Mouse (Mus musculus): ENCODE results near the gene Tmem221. TPM values are rescaled to one million over a fixed set of nuclear protein-coding genes. Genes with fewer than 3 reads are reported as not detected.
A peak's percentile ranks its signal among the peaks of the same experiment; 100 is the strongest.

Gene Tmem221
- polyA plus RNA-seq, 1 experiment from 2014 or later: 0.15 TPM

- no peak; the same call in 1 of the 2 replicates for ATAC-seq (replicated peaks; ENCODE audit: low FRiP score)
- H3K9me3 ChIP-seq (ENCODE audit: control insufficient read depth, low read length): peaks cover 4% of the 10 kb centered on the region
- no peak overlapping the region for H3K4me3 ChIP-seq (ENCODE audit: low read depth, low read length)
- no peak overlapping the region for H3K4me2 ChIP-seq (ENCODE audit: low read depth, low read length, severe bottlenecking)
- no peaks in the 10 kb centered on the region for H3K36me3 ChIP-seq (ENCODE audit: control insufficient read depth, insufficient read depth, low read length)
- peaks cover 61% of the 10 kb centered on the region for H3K27me3 ChIP-seq (ENCODE audit: control insufficient read depth, insufficient read depth, low read length)
- DNase-seq (ENCODE audit: low spot score): peak; percentile 90
- H3K4me1 ChIP-seq (replicated peaks; ENCODE audit: control insufficient read depth, insufficient read depth, low read length): peaks cover 9% of the 10 kb centered on the region; the same call in 1 of the 2 replicates
- no peak overlapping the region for H3K27ac ChIP-seq (ENCODE audit: low read depth, low read length)
- 3% methylated on average over 15 of the region's 15 CpGs for WGBS
- no peak overlapping the region for H3K9ac ChIP-seq (ENCODE audit: low read length)
Observed at GRCm38 (mm10) chr8:71561401-71561800, 2.7 kb upstream of the Tmem221 start.

- Histone ChIP-seq H3K9me3 (ENCODE audit: control insufficient read depth, low read length) (peaks cover 4% of the 10 kb centered on the region), H3K9ac (ENCODE audit: low read length) (no peak overlapping the region), H3K4me3 (ENCODE audit: low read depth, low read length) (no peak overlapping the region), H3K27ac (ENCODE audit: low read depth, low read length) (no peak overlapping the region), H3K4me2 (ENCODE audit: low read depth, low read length, severe bottlenecking) (no peak overlapping the region), H3K27me3 (ENCODE audit: control insufficient read depth, insufficient read depth, low read length) (peaks cover 61% of the 10 kb centered on the region), H3K4me1 (replicated peaks; ENCODE audit: control insufficient read depth, insufficient read depth, low read length) (peaks cover 9% of the 10 kb centered on the region; the same call in 1 of the 2 replicates), H3K36me3 (ENCODE audit: control insufficient read depth, insufficient read depth, low read length) (no peaks in the 10 kb centered on the region)
- ATAC-seq (replicated peaks; ENCODE audit: low FRiP score): no peak
- WGBS: 87% methylated on average over 5 of the region's 5 CpGs
- no peak for DNase-seq (ENCODE audit: low spot score)
Observed at GRCm38 (mm10) chr8:71560765-71561164, 2.1 kb upstream of the Tmem221 start.

GRCm38 (mm10) chr8:71560071-71560470 is 1.4 kb upstream of the Tmem221 start:
- peaks cover 61% of the 10 kb centered on the region for H3K27me3 ChIP-seq (ENCODE audit: control insufficient read depth, insufficient read depth, low read length)
- 80% methylated on average over 3 of the region's 3 CpGs for WGBS

GRCm38 (mm10) chr8:71558958-71559690 is 453 bp upstream of the Tmem221 start:
- peaks cover 61% of the 10 kb centered on the region for H3K27me3 ChIP-seq (ENCODE audit: control insufficient read depth, insufficient read depth, low read length)
- peak overlapping the region; percentile 29; the same call in 1 of the 2 replicates for H3K9ac ChIP-seq (ENCODE audit: low read length)
- peaks cover 9% of the 10 kb centered on the region; the same call in 1 of the 2 replicates for H3K4me1 ChIP-seq (replicated peaks; ENCODE audit: control insufficient read depth, insufficient read depth, low read length)
- no peak overlapping the region for H3K27ac ChIP-seq (ENCODE audit: low read depth, low read length)
- H3K9me3 ChIP-seq (ENCODE audit: control insufficient read depth, low read length): peaks cover 2% of the 10 kb centered on the region
- H3K4me3 ChIP-seq (ENCODE audit: low read depth, low read length): peak overlapping the region; percentile 25
- DNase-seq (ENCODE audit: low spot score) (peak; percentile 70), ATAC-seq (replicated peaks; ENCODE audit: low FRiP score) (peak; percentile 50; the same call in 1 of the 2 replicates)
- peak overlapping the region; percentile 48 for H3K4me2 ChIP-seq (ENCODE audit: low read depth, low read length, severe bottlenecking)
- 2% methylated on average over 24 of the region's 24 CpGs for WGBS
- H3K36me3 ChIP-seq (ENCODE audit: control insufficient read depth, insufficient read depth, low read length): no peaks in the 10 kb centered on the region

More at GRCm38 (mm10) chr8:71560071-71560470, 1.4 kb upstream of the Tmem221 start:
- Histone ChIP-seq H3K9ac (ENCODE audit: low read length) (no peak overlapping the region), H3K4me3 (ENCODE audit: low read depth, low read length) (no peak overlapping the region), H3K9me3 (ENCODE audit: control insufficient read depth, low read length) (peaks cover 4% of the 10 kb centered on the region), H3K4me2 (ENCODE audit: low read depth, low read length, severe bottlenecking) (no peak overlapping the region), H3K4me1 (replicated peaks; ENCODE audit: control insufficient read depth, insufficient read depth, low read length) (peaks cover 9% of the 10 kb centered on the region; the same call in 1 of the 2 replicates), H3K27ac (ENCODE audit: low read depth, low read length) (no peak overlapping the region), H3K36me3 (ENCODE audit: control insufficient read depth, insufficient read depth, low read length) (no peaks in the 10 kb centered on the region)
- no peak for ATAC-seq (replicated peaks; ENCODE audit: low FRiP score)
- DNase-seq (ENCODE audit: low spot score): no peak

GRCm38 (mm10) chr8:71554644-71555043 is 4.0 kb downstream of the Tmem221 start:
- Histone ChIP-seq H3K4me2 (ENCODE audit: low read depth, low read length, severe bottlenecking) (no peak overlapping the region), H3K4me3 (ENCODE audit: low read depth, low read length) (no peak overlapping the region), H3K36me3 (ENCODE audit: control insufficient read depth, insufficient read depth, low read length) (no peaks in the 10 kb centered on the region), H3K27ac (ENCODE audit: low read depth, low read length) (no peak overlapping the region), H3K27me3 (ENCODE audit: control insufficient read depth, insufficient read depth, low read length) (peaks cover 31% of the 10 kb centered on the region), H3K4me1 (replicated peaks; ENCODE audit: control insufficient read depth, insufficient read depth, low read length) (0 out of 2 replicates have a peak, but pooled peaks cover 7% of the 10 kb centered on the region), H3K9me3 (ENCODE audit: control insufficient read depth, low read length) (no peaks in the 10 kb centered on the region), H3K9ac (ENCODE audit: low read length) (no peak overlapping the region)
- DNase-seq (ENCODE audit: low spot score): no peak
- 90% methylated on average over 2 of the region's 2 CpGs for WGBS
- no peak for ATAC-seq (replicated peaks; ENCODE audit: low FRiP score)

- ATAC-seq (replicated peaks; ENCODE audit: low FRiP score): no peak
- no peak for DNase-seq (ENCODE audit: low spot score)
- Histone ChIP-seq H3K4me1 (replicated peaks; ENCODE audit: control insufficient read depth, insufficient read depth, low read length) (0 out of 2 replicates have a peak, but pooled peaks cover 6% of the 10 kb centered on the region), H3K9me3 (ENCODE audit: control insufficient read depth, low read length) (no peaks in the 10 kb centered on the region), H3K4me2 (ENCODE audit: low read depth, low read length, severe bottlenecking) (no peak overlapping the region), H3K36me3 (ENCODE audit: control insufficient read depth, insufficient read depth, low read length) (no peaks in the 10 kb centered on the region), H3K27ac (ENCODE audit: low read depth, low read length) (no peak overlapping the region), H3K9ac (ENCODE audit: low read length) (no peak overlapping the region), H3K4me3 (ENCODE audit: low read depth, low read length) (no peak overlapping the region), H3K27me3 (ENCODE audit: control insufficient read depth, insufficient read depth, low read length) (peaks cover 24% of the 10 kb centered on the region)
- 74% methylated on average over 6 of the region's 6 CpGs for WGBS
Observed at GRCm38 (mm10) chr8:71554001-71554400, 4.7 kb downstream of the Tmem221 start.

GRCm38 (mm10) chr8:71552770-71553169 is 5.9 kb downstream of the Tmem221 start:
- ATAC-seq (replicated peaks; ENCODE audit: low FRiP score) (no peak), DNase-seq (ENCODE audit: low spot score) (no peak)
- no peaks in the 10 kb centered on the region for H3K4me1 ChIP-seq (replicated peaks; ENCODE audit: control insufficient read depth, insufficient read depth, low read length)
- H3K27ac ChIP-seq (ENCODE audit: low read depth, low read length): no peak overlapping the region
- H3K36me3 ChIP-seq (ENCODE audit: control insufficient read depth, insufficient read depth, low read length): no peaks in the 10 kb centered on the region; the same call in 1 of the 2 replicates
- H3K9me3 ChIP-seq (ENCODE audit: control insufficient read depth, low read length): no peaks in the 10 kb centered on the region
- H3K4me3 ChIP-seq (ENCODE audit: low read depth, low read length): no peak overlapping the region
- WGBS: 79% methylated on average over 6 of the region's 6 CpGs
- H3K9ac ChIP-seq (ENCODE audit: low read length): no peak overlapping the region
- no peak overlapping the region for H3K4me2 ChIP-seq (ENCODE audit: low read depth, low read length, severe bottlenecking)
- H3K27me3 ChIP-seq (ENCODE audit: control insufficient read depth, insufficient read depth, low read length): peaks cover 12% of the 10 kb centered on the region

GRCm38 (mm10) chr8:71550754-71551153 is 7.9 kb downstream of the Tmem221 start:
- H3K27ac ChIP-seq (ENCODE audit: low read depth, low read length): no peak overlapping the region
- H3K9ac ChIP-seq (ENCODE audit: low read length): no peak overlapping the region
- H3K4me3 ChIP-seq (ENCODE audit: low read depth, low read length): no peak overlapping the region
- no peaks in the 10 kb centered on the region for H3K27me3 ChIP-seq (ENCODE audit: control insufficient read depth, insufficient read depth, low read length)
- ATAC-seq (replicated peaks; ENCODE audit: low FRiP score): no peak
- no peaks in the 10 kb centered on the region for H3K9me3 ChIP-seq (ENCODE audit: control insufficient read depth, low read length)
- no peak overlapping the region for H3K4me2 ChIP-seq (ENCODE audit: low read depth, low read length, severe bottlenecking)
- 79% methylated on average over 7 of the region's 7 CpGs for WGBS
- no peaks in the 10 kb centered on the region; the same call in 1 of the 2 replicates for H3K36me3 ChIP-seq (ENCODE audit: control insufficient read depth, insufficient read depth, low read length)
- no peak for DNase-seq (ENCODE audit: low spot score)
- no peaks in the 10 kb centered on the region for H3K4me1 ChIP-seq (replicated peaks; ENCODE audit: control insufficient read depth, insufficient read depth, low read length)

All from forebrain, embryonic 11.5 days (tissue).